Mouse (Mus musculus): ENCODE measurements around the gene Slc46a2. TPM values are rescaled to one million over a fixed set of nuclear protein-coding genes. Genes with fewer than 3 reads are reported as not detected.

The Slc46a2 gene
- polyA plus RNA-seq, 1 experiment = not detected

GRCm38 (mm10) chr4:59860431-59860830 lies 54.4 kb downstream of the Slc46a2 start:
- no peak overlapping the region for H3K27ac ChIP-seq (ENCODE audit: insufficient read depth, low read depth, low read length)
- no peak for TF ChIP-seq POLR2A (IDR thresholded peaks at IDR 0.05; ENCODE audit: low read depth, low read length)
- TF ChIP-seq CTCF (IDR thresholded peaks at IDR 0.05; ENCODE audit: extremely low read depth, insufficient read length, insufficient replicate concordance, low read depth, low read length) = no peak
- WGBS = 52% methylated on average over 2 of the region's 2 CpGs
- H3K4me3 ChIP-seq (ENCODE audit: low read depth, low read length) = no peak overlapping the region
- H3K4me1 ChIP-seq (ENCODE audit: control insufficient read depth, insufficient read depth, insufficient read length, low read length) = no peaks in the 10 kb centered on the region
- H3K36me3 ChIP-seq (ENCODE audit: control insufficient read depth, insufficient read depth, low read length) = no peaks in the 10 kb centered on the region
- H3K27me3 ChIP-seq (ENCODE audit: control insufficient read depth, insufficient read depth, low read length) = no peaks in the 10 kb centered on the region

GRCm38 (mm10) chr4:59859693-59860425 lies 55.0 kb downstream of the Slc46a2 start:
- no peak overlapping the region for H3K4me3 ChIP-seq (ENCODE audit: low read depth, low read length)
- H3K4me1 ChIP-seq (ENCODE audit: control insufficient read depth, insufficient read depth, insufficient read length, low read length) = no peaks in the 10 kb centered on the region
- no peaks in the 10 kb centered on the region for H3K36me3 ChIP-seq (ENCODE audit: control insufficient read depth, insufficient read depth, low read length)
- H3K27ac ChIP-seq (ENCODE audit: insufficient read depth, low read depth, low read length) = no peak overlapping the region
- TF ChIP-seq CTCF (IDR thresholded peaks at IDR 0.05; ENCODE audit: extremely low read depth, insufficient read length, insufficient replicate concordance, low read depth, low read length) = no peak
- no peak for TF ChIP-seq POLR2A (IDR thresholded peaks at IDR 0.05; ENCODE audit: low read depth, low read length)
- no peaks in the 10 kb centered on the region for H3K27me3 ChIP-seq (ENCODE audit: control insufficient read depth, insufficient read depth, low read length)
- 59% methylated on average over 16 of the region's 16 CpGs for WGBS

Other genes with a start within 250 kb of the Slc46a2 start
- 1.8 and 4.1 TPM in 2 replicates for gene Inip, start 113.5 kb downstream of the Slc46a2 start, polyA plus RNA-seq (2012; rRNA removed)
- 0.74 and 0.75 TPM in 2 replicates for gene Snx30, start 109.2 kb downstream of the Slc46a2 start, polyA plus RNA-seq (2012; rRNA removed)
- gene Mup4, start 45.7 kb upstream of the Slc46a2 start, polyA plus RNA-seq (2012; rRNA removed) = not detected in 2 replicates
- not detected in 2 replicates for gene Mup6, start 49.2 kb upstream of the Slc46a2 start, polyA plus RNA-seq (2012; rRNA removed)
- not detected in 2 replicates for gene Mup7, start 155.4 kb upstream of the Slc46a2 start, polyA plus RNA-seq (2012; rRNA removed)
- gene Mup2, start 239.2 kb upstream of the Slc46a2 start, polyA plus RNA-seq (2012; rRNA removed) = not detected in 2 replicates

Data from small intestine, adult 2 months (tissue).